Mouse (Mus musculus) ovary, postnatal 36 days (tissue): ENCODE data around the gene Vsig10.
"Not testable (repeated sequence)": the region's sequence is repeated elsewhere in the genome, so short reads cannot be mapped to it uniquely, and the experiment has no call there.

Experiments used
- DNase-seq: peaks from one replicate; pipeline ENCODE4 v3.0.0; 2022; ENCODE audit warnings: low spot score, mixed read lengths

Vsig10 gene

GRCm38 (mm10) chr5:117318741-117319629 is at the start of gene Vsig10:
Gene Vsig10, plus strand, starts transcription at chr5:117319083.
- DNase-seq, result peak; percentile 80

- DNase-seq, result no peak
Observed at GRCm38 (mm10) chr5:117269395-117269794, 49.5 kb upstream of the Vsig10 start.

- no peak for DNase-seq
Observed at GRCm38 (mm10) chr5:117271945-117272344, 46.9 kb upstream of the Vsig10 start.

GRCm38 (mm10) chr5:117274817-117275216 is 44.1 kb upstream of the Vsig10 start:
- no peak for DNase-seq

GRCm38 (mm10) chr5:117277784-117278183 is 41.1 kb upstream of the Vsig10 start:
- no peak for DNase-seq

GRCm38 (mm10) chr5:117278809-117279668 is 39.8 kb upstream of the Vsig10 start:
- DNase-seq, result no peak

- DNase-seq, result no peak
Observed at GRCm38 (mm10) chr5:117279669-117280050, 39.2 kb upstream of the Vsig10 start.

- no peak for DNase-seq
Observed at GRCm38 (mm10) chr5:117281536-117281935, 37.3 kb upstream of the Vsig10 start.

GRCm38 (mm10) chr5:117282360-117282759 is 36.5 kb upstream of the Vsig10 start:
- DNase-seq, result no peak

- DNase-seq, result no peak
Observed at GRCm38 (mm10) chr5:117284029-117284428, 34.9 kb upstream of the Vsig10 start.

GRCm38 (mm10) chr5:117284682-117285081 is 34.2 kb upstream of the Vsig10 start:
- no peak for DNase-seq

GRCm38 (mm10) chr5:117285266-117285665 is 33.6 kb upstream of the Vsig10 start:
- DNase-seq, result no peak

- DNase-seq, result no peak
Observed at GRCm38 (mm10) chr5:117286286-117286685, 32.6 kb upstream of the Vsig10 start.

- peak; percentile 97 for DNase-seq
Observed at GRCm38 (mm10) chr5:117286831-117287822, 31.8 kb upstream of the Vsig10 start, which contains the start of gene Pebp1. Gene Pebp1, minus strand, starts transcription at chr5:117287625.

GRCm38 (mm10) chr5:117289646-117290045 is 29.2 kb upstream of the Vsig10 start:
- DNase-seq, result no peak

GRCm38 (mm10) chr5:117290081-117290480 is 28.8 kb upstream of the Vsig10 start:
- no peak for DNase-seq

GRCm38 (mm10) chr5:117291312-117291711 is 27.6 kb upstream of the Vsig10 start:
- no peak for DNase-seq

GRCm38 (mm10) chr5:117292547-117292946 is 26.3 kb upstream of the Vsig10 start:
- no peak for DNase-seq

GRCm38 (mm10) chr5:117293776-117294175 is 25.1 kb upstream of the Vsig10 start:
- DNase-seq, result not testable (repeated sequence)

GRCm38 (mm10) chr5:117295011-117295410 is 23.9 kb upstream of the Vsig10 start:
- DNase-seq, result no peak

- DNase-seq, result no peak
Observed at GRCm38 (mm10) chr5:117302899-117303298, 16.0 kb upstream of the Vsig10 start.
